Mouse (Mus musculus) spleen, adult 2 months (tissue): ENCODE results near the gene Sspo.

Source experiments
- CTCF ChIP-seq: fragments of 200-500 bp; IDR thresholded peaks from 2 replicates; pipeline ENCODE4 v1.5.1; 2011; ENCODE audit warnings: mild to moderate bottlenecking, inconsistent platforms; ENCODE audit not compliant: insufficient read depth, insufficient read length, insufficient replicate concordance; ENCODE audit errors: extremely low read depth
- POLR2A ChIP-seq: fragments of 200-500 bp; IDR thresholded peaks from 2 replicates; pipeline ENCODE4 v1.6.1; 2011; ENCODE audit warnings: low read depth, low read length, inconsistent platforms

GRCm38 (mm10) chr6:48529871-48530440, 81.9 kb downstream of the Sspo start:
- TF ChIP-seq CTCF, result no peak
- TF ChIP-seq POLR2A, result no peak
